Mouse (Mus musculus): Measurements from ENCODE around the gene Nacad.
"Not testable (repeated sequence)": the region's sequence is repeated elsewhere in the genome, so short reads cannot be mapped to it uniquely, and the experiment has no call there.

DNA sequence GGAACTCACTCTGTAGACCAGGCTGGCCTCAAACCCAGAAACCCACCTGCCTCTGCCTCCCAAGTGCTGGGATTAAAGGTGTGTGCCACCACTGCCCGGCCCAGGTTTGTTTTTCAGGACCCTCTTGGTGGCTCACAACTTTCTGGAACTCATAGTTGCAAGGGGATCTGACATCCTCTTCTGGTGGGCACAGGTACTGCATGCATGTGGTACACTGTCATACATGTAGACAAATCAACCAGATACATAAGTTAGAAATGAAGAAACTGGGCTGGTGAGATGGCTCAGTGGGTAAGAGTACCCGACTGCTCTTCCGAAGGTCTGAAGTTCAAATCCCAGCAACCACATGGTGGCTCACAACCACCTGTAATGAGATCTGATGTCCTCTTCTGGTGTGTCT, 47.1 kb upstream of the Nacad start:
- not testable (repeated sequence) for TF ChIP-seq CTCF (IDR thresholded peaks at IDR 0.05; ENCODE audit: control insufficient read depth, insufficient read depth, low read length); POLR2A (IDR thresholded peaks at IDR 0.05; ENCODE audit: borderline replicate concordance, control insufficient read depth, low read depth, low read length)

Data from bone marrow, adult 2 months (tissue).